Mouse (Mus musculus) right cerebral cortex, postnatal 36 days (tissue): ENCODE results near the gene Cdh23.

Source experiments
- DNase-seq, 2 experiments: peaks; one replicate each; pipeline ENCODE4 v3.0.0; 2022; ENCODE audit warnings: low spot score in 2 of 2, mixed read lengths in 1 of 2

Gene Cdh23

GRCm38 (mm10) chr10:60481381-60481780, 214.9 kb downstream of the Cdh23 start:
- DNase-seq, result no peak

DNA sequence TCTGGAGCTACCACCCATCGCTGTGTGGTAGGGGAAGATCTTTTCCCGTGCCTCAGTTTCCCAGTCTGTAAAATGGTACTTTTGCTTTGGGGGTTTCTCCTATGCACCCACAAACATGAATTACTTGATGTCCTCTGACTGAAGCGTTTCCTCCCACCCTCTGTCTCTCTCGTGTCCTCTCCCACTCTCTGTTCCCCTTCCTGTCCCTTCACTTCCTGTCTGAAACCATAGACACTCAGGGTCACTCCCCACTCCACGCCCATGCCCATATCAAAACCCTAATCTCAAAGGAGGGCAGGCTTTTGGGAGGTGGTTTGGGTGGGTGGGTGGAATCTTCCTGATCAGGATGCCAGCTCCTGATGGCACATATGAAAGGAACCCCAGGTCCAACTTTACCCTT, 221.7 kb downstream of the Cdh23 start:
- no peak for DNase-seq

DNA sequence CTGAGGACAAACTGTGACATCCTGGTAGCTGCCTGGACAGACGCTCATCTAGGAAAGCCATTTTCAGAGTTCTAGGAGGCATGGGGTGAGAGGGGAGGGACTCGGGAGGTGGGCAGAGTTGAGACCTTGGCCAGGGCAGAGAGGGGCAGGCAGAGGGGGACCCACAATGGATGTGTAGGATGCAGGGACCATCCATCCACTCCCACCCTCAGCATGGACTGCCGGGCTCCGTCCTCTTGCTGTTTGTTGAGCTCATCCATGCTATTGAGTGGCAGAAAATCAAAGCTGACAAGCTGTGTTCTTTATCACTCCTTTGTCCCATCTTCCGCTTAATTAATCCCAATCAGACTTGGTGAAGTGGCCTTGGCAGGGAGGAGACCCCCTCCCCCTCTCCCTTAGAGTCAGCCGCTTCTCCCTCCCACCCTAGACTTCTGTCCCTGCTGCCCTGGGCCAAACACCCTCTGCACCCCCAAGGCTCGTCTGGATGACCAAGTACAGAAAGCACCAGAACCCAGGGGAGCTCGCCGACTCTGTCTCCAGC, 222.4 kb downstream of the Cdh23 start:
- DNase-seq, result no peak

- no peak for DNase-seq
Measured at GRCm38 (mm10) chr10:60467752-60468151, 228.5 kb downstream of the Cdh23 start.

GRCm38 (mm10) chr10:60463953-60464647, 232.2 kb downstream of the Cdh23 start:
- no peak for DNase-seq

DNA sequence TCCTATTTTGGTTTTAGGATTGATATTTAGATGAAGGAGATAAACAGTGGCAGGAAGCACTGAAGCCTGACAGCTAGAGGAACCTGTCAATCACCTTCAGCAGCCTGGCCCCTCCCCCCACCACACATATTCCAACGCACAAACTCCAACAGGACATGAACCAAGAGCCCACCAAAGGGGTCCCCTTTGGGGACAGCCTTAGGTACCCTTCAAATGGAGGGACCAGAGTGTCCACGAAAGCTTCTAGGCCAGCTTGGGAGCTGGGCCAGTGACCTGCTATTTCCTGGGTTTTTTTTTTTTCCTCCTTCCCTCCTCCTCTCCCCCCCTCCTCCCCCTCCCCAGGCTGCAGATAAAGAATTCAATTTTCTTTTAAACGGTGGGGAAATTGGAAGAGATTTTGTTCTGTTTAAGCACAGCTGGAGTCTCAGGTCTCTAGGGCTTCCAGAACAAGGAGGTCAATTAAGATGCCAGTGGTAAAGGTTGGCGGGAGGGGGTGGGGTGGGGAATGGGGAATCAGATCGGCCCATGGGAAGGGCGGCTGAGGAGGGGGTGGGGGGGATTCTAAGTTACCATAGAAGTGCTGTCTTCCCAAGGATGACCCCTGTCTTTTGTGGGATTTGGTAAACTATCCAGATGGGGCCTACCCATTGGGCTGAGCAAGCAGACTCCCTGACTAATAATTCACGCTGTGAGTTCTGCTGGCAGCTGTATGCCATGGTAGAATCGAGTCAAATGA, 239.5 kb downstream of the Cdh23 start:
- DNase-seq, result no peak

- DNase-seq, result no peak
Measured at GRCm38 (mm10) chr10:60455193-60455592, 241.1 kb downstream of the Cdh23 start.

GRCm38 (mm10) chr10:60447186-60447585, 249.1 kb downstream of the Cdh23 start:
- DNase-seq, result no peak

DNA sequence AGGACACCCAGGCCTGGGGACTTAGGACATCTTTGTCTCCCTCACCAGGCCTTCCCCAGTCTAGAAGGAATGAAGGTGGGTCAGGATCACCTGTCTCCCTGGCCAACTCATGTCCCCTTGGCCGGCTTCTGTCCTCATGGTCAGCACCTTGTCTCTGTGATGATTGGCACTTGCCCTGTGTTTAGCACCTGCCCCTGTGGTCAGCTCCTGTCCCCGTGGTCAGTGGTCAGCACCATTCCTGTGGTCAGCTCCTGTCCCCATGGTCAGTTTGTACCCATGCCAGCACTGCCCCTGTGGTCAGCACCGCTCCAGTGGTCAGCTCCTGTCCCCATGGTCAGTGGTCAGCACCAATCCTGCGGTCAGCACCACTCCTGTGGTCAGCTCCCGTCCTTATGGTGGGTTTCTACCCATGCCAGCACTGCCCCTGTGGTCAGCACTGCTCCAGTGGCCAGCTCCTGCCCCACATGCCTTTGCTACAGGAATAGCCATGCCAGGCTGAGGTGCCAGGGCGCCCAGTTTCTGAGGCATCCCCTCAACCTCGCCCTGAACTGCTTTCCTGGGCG, 251.2 kb downstream of the Cdh23 start:
- DNase-seq, result no peak

- DNase-seq, result no peak
Measured at GRCm38 (mm10) chr10:60443078-60443477, 253.2 kb downstream of the Cdh23 start.

- DNase-seq, result no peak
Measured at GRCm38 (mm10) chr10:60442321-60442720, 254.0 kb downstream of the Cdh23 start.

- DNase-seq, result no peak
Measured at GRCm38 (mm10) chr10:60432679-60433078, 263.6 kb downstream of the Cdh23 start.

DNA sequence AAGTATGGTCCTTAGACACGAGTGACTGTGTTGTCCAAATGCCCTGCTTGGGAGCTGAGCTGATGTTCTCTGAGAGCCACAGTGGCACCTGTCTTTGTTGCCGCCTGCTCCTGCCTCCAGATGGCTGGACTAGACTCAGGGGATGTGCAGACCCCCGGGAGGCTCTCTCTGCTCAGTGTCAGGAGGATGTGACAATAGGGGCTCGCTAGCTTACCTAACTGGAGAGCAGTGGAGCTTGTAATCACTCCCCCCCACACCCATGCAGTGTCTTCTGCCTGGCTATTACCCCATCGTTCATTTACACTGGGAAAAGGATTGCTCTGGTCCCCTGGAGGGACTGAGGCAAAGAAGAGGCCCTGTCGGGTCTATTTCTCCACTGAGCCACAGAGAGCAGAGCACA, 265.7 kb downstream of the Cdh23 start:
- DNase-seq, result no peak

DNA sequence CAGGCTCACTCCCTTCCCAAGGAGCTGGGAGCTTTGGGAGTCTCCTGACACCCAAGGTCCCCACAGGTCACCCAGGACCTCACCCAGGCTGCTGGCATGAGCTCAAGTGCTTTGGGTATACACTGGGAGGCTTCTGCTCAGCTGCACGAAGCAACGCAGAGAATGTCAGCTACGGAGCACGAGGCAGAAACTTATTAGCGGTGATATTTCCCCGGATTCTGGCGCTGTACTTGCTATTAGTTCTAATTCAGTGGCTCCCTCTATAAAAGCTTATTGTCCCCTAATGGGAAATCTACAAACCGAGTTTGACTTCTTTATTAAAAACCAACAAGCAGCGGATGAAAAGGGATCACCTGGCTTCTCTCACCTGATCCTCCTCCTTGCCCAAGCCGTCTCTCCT, 266.3 kb downstream of the Cdh23 start:
- no peak for DNase-seq

GRCm38 (mm10) chr10:60422756-60423155, 273.5 kb downstream of the Cdh23 start:
- DNase-seq, result no peak

DNA sequence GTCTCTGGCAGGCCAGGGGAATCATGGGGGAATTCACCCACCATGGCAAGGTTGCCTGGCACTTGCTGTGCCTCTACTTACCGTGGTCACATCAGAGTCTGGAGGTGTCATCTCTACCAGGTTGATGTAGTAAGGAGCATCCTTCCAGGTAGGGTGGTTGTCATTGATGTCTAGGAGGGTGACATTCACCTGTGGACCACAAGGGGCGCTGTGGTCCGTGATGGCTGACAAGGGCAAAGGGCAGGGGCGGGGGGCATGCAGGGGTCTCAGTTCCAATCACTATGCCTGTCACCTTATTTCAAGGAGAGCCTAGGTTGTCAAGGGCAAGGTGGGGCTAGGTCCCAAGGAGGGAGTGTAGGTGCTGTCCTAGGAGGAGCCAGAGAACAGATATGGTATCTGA, 276.7 kb downstream of the Cdh23 start:
- DNase-seq, result no peak

GRCm38 (mm10) chr10:60418137-60418536, 278.2 kb downstream of the Cdh23 start:
- DNase-seq, result peak; percentile 32 to 47

- no peak for DNase-seq
Measured at GRCm38 (mm10) chr10:60417041-60417440, 279.2 kb downstream of the Cdh23 start.

DNA sequence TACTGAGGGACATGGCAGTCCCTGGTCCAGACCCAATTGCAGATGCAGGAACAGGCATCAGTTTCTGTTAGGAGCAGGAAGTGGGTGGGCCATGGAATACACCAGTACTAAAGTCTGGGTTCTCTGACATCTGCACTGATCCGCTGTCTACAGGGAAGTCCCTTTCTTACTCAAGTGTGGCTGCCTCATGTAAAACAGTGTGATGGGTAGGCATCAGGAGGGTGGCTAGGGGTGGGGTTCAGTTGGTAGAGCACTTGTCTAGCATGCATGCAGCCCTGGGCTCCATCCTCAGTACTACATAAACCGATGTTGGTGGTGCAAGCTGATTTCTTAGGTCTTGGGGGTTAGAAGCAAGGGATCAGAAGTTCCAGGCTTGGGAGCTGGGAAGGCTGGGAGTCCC, 282.5 kb downstream of the Cdh23 start:
- no peak for DNase-seq

DNA sequence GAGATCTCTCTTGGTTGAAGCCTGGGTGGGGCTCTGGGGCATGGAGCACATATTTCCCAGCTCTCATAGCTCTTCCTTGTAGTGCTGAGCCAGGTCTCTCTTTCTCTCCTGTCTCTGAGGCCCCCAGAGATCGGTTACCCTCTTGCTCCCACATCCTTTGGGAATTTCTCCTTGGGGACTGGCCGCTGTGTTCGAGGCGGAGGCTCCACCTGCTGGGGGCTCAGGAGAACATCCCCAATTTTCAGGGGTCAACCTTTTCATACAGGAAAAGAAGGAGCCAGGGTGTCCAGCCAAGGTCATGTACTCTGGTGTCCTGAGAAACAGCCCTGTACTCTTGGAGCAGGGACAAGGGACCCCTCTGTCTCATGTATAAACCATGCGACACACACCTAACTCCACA, 284.5 kb downstream of the Cdh23 start:
- no peak for DNase-seq

DNA sequence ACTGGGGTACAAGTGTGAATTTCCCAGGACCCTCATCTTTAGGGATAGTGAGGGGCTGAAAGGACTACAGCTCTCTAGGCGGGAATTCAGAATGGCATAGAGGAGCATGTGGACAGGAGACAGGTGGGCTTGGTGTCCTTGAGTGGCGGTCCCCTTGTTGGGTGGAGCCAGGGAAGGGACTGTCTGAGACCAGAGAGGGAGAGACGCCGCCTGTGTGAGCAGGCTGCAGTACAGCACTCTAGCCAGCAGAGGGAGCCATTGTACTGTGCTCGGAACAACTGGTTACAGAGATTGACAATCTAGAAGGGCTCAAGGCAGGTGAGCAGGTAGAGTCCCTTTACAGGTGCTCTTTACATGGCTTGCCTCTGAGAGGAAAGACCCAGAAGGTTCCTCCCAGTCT, 288.5 kb downstream of the Cdh23 start:
- peak; percentile 20 to 36 for DNase-seq

GRCm38 (mm10) chr10:60405460-60406177, 290.7 kb downstream of the Cdh23 start:
- DNase-seq, result peak; percentile 36 to 37
